Comparison of ENCODE assay signal across 8 mouse cellular contexts in the genomic region with DNA sequence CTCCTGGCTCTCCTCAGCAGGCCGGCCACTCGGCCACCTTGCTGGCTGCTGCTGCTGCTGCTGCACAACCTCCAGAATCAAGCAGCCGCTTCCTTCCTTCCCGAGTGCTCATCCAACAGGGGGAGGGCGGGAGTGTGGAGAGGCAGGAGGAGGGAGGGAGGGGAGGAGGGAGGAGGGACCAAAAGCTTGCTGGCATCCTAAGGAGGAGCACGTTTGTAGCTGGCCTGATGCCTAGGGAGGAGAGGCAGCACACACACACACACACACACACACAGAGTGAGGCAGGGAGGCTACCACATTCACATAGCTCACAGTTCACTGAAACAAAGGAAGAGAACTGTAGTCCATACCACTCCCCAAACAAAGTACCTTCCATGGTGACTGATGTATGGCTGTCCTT.
DNase-seq lines count a peak whose midpoint lies in the region; ATAC-seq and TF ChIP-seq lines count a peak whose summit lies in the region.

No protein-coding gene starts in this region.

- ATAC-seq in heart, embryonic 13.5 days (ENCODE audit: extremely low read depth, insufficient number of reproducible peaks, low FRiP score, low TSS enrichment) = peak; percentile 31; the same call in 1 of the 2 replicates
- ATAC-seq in heart, postnatal 0 days (ENCODE audit: insufficient read depth, low read depth) = peak; percentile 75; the same call in 1 of the 2 replicates

- no peak overlapping the region for H3K4me3 ChIP-seq in heart, embryonic 13.5 days
- no peak overlapping the region for H3K4me3 ChIP-seq in heart, postnatal 0 days (ENCODE audit: low read depth, low read length)
- no peak overlapping the region for H3K4me3 ChIP-seq in left cerebral cortex, adult 2 months
- no peak overlapping the region for H3K4me3 ChIP-seq in myocyte
- H3K4me3 ChIP-seq in thymus, adult 2 months (ENCODE audit: control insufficient read depth, insufficient read depth, low read length) = no peak overlapping the region

- H3ac ChIP-seq in myocyte (ENCODE audit: control insufficient read depth, insufficient read length) = no peak overlapping the region

- H3K36me3 ChIP-seq in heart, embryonic 13.5 days = peaks cover 30% of the 10 kb centered on the region
- H3K36me3 ChIP-seq in heart, postnatal 0 days (replicated peaks; ENCODE audit: control insufficient read depth, insufficient read depth, low read length) = peaks cover 35% of the 10 kb centered on the region
- H3K36me3 ChIP-seq in myocyte (ENCODE audit: control insufficient read depth, insufficient read depth) = peaks cover 5% of the 10 kb centered on the region
- H3K36me3 ChIP-seq in thymus, adult 2 months (ENCODE audit: control insufficient read depth, insufficient read depth, low read length) = peaks cover 9% of the 10 kb centered on the region; the same call in 1 of the 2 replicates

- TF ChIP-seq POLR2A in myocyte (IDR thresholded peaks at IDR 0.05; ENCODE audit: insufficient read length, low read depth) = no peak
- no peak for TF ChIP-seq POLR2A in thymus, adult 2 months (IDR thresholded peaks at IDR 0.05; ENCODE audit: control insufficient read depth, extremely low read depth, insufficient read depth, low read length, poor library complexity)

- H3K4me2 ChIP-seq in heart, embryonic 13.5 days = peak overlapping the region; percentile 26
- no peak overlapping the region for H3K4me2 ChIP-seq in heart, postnatal 0 days (ENCODE audit: low read depth, low read length)
- peak overlapping the region; percentile 44 for H3K4me2 ChIP-seq in myocyte (ENCODE audit: low read depth)

- 9% methylated on average over 6 of the region's 6 CpGs for WGBS in heart, embryonic 13.5 days
- 13% methylated on average over 5 of the region's 6 CpGs for WGBS in heart, postnatal 0 days
- 94% methylated on average over 5 of the region's 6 CpGs for WGBS in thymus, adult 2 months

- H3K79me2 ChIP-seq in myocyte (ENCODE audit: control insufficient read depth, insufficient read depth) = peaks cover 19% of the 10 kb centered on the region

- peak overlapping the region; percentile 19 for H3K9ac ChIP-seq in heart, embryonic 13.5 days
- H3K9ac ChIP-seq in heart, postnatal 0 days (replicated peaks; ENCODE audit: low read depth, low read length) = no peak overlapping the region

- no peak for TF ChIP-seq EP300 in heart, postnatal 0 days (IDR thresholded peaks at IDR 0.05; ENCODE audit: low read depth)

- H3K4me1 ChIP-seq in heart, embryonic 13.5 days = peaks cover 68% of the 10 kb centered on the region
- peaks cover 24% of the 10 kb centered on the region for H3K4me1 ChIP-seq in heart, postnatal 0 days (ENCODE audit: control insufficient read depth, insufficient read depth)
- H3K4me1 ChIP-seq in thymus, adult 2 months (replicated peaks; ENCODE audit: control insufficient read depth, insufficient read depth, low read length) = no peaks in the 10 kb centered on the region

- peak overlapping the region; percentile 62 for H3K27ac ChIP-seq in heart, embryonic 13.5 days (replicated peaks)
- H3K27ac ChIP-seq in heart, postnatal 0 days (ENCODE audit: low read depth) = peak overlapping the region; percentile 1; the same call in 1 of the 2 replicates
- no peak overlapping the region for H3K27ac ChIP-seq in left cerebral cortex, adult 2 months
- H3K27ac ChIP-seq in thymus, adult 2 months (ENCODE audit: control insufficient read depth, insufficient read depth, low read length) = no peak overlapping the region

- no peak for TF ChIP-seq CTCF in heart, postnatal 0 days (IDR thresholded peaks at IDR 0.05; ENCODE audit: low read depth)
- TF ChIP-seq CTCF in left cerebral cortex, adult 2 months (IDR thresholded peaks at IDR 0.05) = no peak
- TF ChIP-seq CTCF in thymus, adult 2 months (IDR thresholded peaks at IDR 0.05; ENCODE audit: borderline replicate concordance, control insufficient read depth, extremely low read depth, insufficient read depth, low read length, poor library complexity) = no peak

- H3K27me3 ChIP-seq in heart, embryonic 13.5 days (replicated peaks) = no peaks in the 10 kb centered on the region
- no peaks in the 10 kb centered on the region for H3K27me3 ChIP-seq in heart, postnatal 0 days (ENCODE audit: control insufficient read depth, insufficient read depth, low read length)
- no peaks in the 10 kb centered on the region for H3K27me3 ChIP-seq in myocyte (ENCODE audit: control insufficient read depth, insufficient read depth, insufficient read length)
- H3K27me3 ChIP-seq in thymus, adult 2 months (ENCODE audit: control insufficient read depth, insufficient read depth, low read length) = no peaks in the 10 kb centered on the region

- H3K9me3 ChIP-seq in heart, embryonic 13.5 days = no peaks in the 10 kb centered on the region
- no peaks in the 10 kb centered on the region for H3K9me3 ChIP-seq in heart, postnatal 0 days (replicated peaks; ENCODE audit: control insufficient read depth, low read length)

- intact Hi-C loops in heart, postnatal 25 days (cut with DNase I) = no loop called here
- intact Hi-C loops in left cerebral cortex, adult 2 months (cut with DNase I) = no loop called here

- DNase-seq in heart, postnatal 25 days (ENCODE audit: low spot score) = no peak
- peak; percentile 29 to 59 for DNase-seq in adrenal gland, postnatal 36 days
- peak; percentile 64 for DNase-seq in heart, postnatal 0 days (ENCODE audit: low spot score)
- DNase-seq in left cerebral cortex, adult 2 months (ENCODE audit: extremely low spot score in 1 of 2, low spot score in 2 of 2) = peak; percentile 54 to 61
- no peak for DNase-seq in thymus, adult 2 months
- no peak for DNase-seq in urinary bladder, postnatal 25 days (ENCODE audit: low spot score)

TF ChIP-seq in myocyte, 11 proteins besides CTCF, POLR2A, EP300 and RAD21:
- no peak for TF ChIP-seq TCF12 (IDR thresholded peaks at IDR 0.05; ENCODE audit: insufficient read depth, poor library complexity, severe bottlenecking)
- TF ChIP-seq MYOG (IDR thresholded peaks at IDR 0.05; ENCODE audit: control insufficient read depth in 1 of 3, insufficient read depth in 1 of 3, insufficient read length in 2 of 3, low read depth in 2 of 3) = no peak
- TF ChIP-seq REST (IDR thresholded peaks at IDR 0.05; ENCODE audit: insufficient read depth, insufficient read length) = no peak
- no peak for TF ChIP-seq POLR2AphosphoS2 (IDR thresholded peaks at IDR 0.05; ENCODE audit: insufficient read length, low read depth)

Comparison
In these comparisons a context has a peak if more than half of its experiments do, and no peak if none do; other contexts are left out.
1. DNase-seq: peak in adrenal gland, postnatal 36 days (2 of 2), heart, postnatal 0 days (single experiment) and left cerebral cortex, adult 2 months (2 of 2); none in heart, postnatal 25 days (single experiment), thymus, adult 2 months (single experiment) and urinary bladder, postnatal 25 days (single experiment).
2. H3K27ac ChIP-seq: peak in heart, embryonic 13.5 days (single experiment) and heart, postnatal 0 days (single experiment); none in left cerebral cortex, adult 2 months (single experiment) and thymus, adult 2 months (single experiment).